Mouse (Mus musculus): ENCODE measurements around the gene Tspan11. TPM values are rescaled to one million over a fixed set of nuclear protein-coding genes. Genes with fewer than 3 reads are reported as not detected.

The Tspan11 gene
- polyA plus RNA-seq, 3 experiments from 2014 or later = not detected

DNA sequence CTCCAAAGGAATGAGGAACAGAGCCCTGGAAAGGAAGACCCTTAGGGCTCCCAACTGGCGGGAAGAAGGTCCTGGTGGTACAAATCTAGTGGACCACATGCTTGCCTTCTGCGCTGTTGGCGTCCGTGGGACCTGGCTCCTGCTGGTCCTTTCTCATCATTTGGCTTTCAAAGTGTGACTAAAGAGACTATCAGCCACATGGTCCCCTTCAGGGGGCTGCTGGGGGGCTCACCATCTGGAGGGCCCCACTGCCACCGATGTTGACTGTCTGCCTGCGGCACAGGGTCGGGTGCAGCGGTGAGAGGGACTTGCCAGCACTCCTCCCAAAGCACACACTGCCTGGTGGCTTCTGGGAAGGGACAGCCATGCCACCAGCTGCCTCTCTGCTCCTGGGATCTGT lies 105.6 kb downstream of the Tspan11 start:
- no peak for ATAC-seq

DNA sequence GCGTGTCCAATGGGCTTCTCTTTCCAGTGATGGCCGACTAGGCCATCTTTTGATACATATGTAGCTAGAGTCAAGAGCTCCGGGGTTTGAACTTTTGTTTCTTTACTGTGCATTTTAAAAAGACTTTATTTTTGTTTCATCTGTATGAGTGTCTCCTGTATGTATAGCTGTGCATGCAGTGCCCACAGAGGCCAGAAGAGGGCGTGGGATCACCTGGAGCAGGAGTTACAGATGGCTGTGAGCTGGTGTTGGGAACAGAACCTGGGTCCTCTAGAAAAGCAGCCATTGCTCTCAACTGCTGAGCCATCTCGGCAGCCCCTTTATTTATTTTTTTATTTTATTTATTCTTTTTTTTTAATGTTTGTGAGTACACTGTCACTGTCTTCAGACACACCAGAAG lies 109.5 kb downstream of the Tspan11 start:
- ATAC-seq = no peak

DNA sequence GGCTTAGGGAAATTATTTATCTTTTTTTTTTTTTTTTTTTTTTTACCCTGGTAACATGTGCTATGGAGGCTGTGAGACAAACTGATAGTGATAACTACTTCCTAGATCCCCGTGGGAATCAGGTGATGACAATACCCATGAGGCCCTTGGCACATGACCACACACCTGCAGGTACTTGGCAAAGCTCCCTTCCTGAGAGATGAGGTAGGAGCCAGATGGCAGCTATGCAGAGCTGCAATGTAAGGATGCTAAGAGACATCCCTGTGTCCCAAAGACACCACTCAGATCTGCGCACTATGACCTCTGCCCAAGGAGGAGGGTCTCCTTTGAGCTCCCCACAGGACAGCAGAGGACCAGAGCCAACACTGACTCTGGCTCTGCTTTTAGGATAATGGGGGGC lies 111.7 kb downstream of the Tspan11 start:
- ATAC-seq = no peak

DNA sequence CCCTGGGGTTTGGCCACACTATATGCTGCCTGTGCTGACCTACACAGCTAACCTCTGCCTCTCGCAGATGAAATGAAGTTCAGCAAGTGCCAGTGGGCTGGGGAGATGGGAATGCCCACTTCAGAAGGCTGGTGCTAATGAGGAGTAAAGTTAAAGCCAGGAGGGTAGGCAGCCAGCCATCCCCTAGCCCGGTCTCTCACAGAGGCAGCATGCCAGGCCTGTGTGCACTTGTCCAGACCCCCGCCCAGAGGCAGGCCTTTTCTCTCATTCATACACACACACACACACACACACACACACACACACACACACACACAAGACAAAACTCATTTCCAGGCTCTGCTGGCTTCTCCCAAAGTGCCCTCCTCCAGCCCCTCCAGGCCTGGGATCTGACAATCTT lies 113.4 kb downstream of the Tspan11 start:
- ATAC-seq = no peak

DNA sequence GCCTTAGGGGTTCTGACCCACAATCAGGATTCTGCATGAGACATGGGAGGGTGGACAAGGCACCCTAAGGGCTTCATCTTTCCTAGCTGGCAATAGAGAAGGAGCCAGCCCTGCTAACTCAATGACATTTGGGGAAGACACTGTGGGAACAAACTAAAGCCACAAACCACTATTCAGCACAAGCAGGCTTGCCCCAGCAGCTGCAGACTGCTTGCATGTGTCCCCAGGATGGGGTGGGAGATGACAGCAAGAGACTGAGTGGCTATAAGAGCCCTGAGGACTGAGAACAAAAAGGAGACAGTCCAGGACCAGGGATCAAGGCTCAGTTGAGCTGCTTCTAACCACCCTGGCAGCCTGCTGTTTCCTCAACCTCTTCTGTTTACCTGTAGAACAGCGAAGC lies 114.2 kb downstream of the Tspan11 start:
- ATAC-seq = no peak

DNA sequence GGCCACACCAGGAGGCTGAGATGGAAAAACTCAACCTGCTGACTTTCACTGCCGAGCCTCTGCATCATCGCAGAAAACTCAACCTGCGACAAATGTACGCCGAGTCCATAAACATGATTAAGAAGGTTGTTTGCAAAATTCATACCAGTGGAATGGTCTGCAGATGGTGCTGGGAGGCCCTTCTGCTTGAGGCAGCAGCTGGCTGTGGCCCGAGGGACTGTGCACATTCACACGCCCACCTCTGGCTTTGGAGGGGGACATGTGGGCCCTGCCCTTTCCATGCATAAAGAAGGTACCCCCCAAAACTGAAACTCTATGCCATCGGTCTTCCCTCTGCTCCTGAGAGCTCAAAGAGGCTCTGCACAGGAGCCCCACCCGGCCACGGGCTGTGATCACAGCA lies 114.7 kb downstream of the Tspan11 start:
- ATAC-seq = no peak

DNA sequence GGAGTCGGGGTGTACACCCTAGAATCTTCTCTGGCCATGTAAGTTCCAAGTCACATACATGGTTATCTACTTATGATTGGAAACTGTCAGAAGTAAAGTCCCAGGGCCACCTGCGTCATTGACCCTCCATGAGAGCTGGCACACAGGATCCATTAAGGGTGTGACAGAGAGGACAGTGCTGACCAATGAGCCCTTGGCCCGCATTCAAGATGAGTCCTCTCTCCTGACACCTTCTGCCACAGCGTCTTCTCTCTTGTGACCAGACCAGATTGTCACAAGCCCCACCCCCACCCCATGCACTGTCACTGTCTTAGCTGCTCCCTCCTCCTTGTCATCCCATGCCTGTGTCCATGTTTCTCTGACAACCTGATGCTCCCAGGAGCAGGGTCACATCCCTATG lies 115.3 kb downstream of the Tspan11 start:
- ATAC-seq = no peak

DNA sequence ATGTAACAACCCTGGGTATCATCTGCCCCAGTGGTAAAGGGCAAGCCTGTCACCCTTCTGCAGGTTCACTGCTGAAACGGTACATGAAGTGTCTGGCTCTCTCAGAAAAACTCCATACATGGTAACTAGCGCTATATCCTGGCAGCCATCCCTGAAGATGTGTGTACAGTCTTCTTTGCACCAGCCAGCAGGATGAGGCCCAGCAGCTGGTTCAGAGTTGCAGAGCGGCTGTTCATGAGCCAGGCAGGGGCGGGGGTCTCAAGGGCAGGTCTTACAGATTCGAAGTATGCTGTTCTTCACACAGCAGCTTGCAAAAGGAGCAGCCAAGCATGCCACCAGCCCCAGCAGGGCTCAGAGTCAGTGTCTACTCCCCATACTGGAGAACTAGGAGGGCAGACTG lies 116.2 kb downstream of the Tspan11 start:
- no peak for ATAC-seq

Other genes with a start within 250 kb of the Tspan11 start
- not detected for gene Prmt8, start 118.1 kb upstream of the Tspan11 start, polyA plus RNA-seq (2017; shearing (Covaris generic))